Mouse (Mus musculus) intestine, postnatal 0 days (tissue): Measurements from ENCODE around the gene Actr5. TPM values are rescaled to one million over a fixed set of nuclear protein-coding genes. Genes with fewer than 3 reads are reported as not detected.

ENCODE experiments used
- ATAC-seq: fragments of 200-750 bp; cut with Nextera tagmentation; 2 replicates; pipeline ENCODE4 v1.8.0; 2017; ENCODE audit warnings: mild to moderate bottlenecking, moderate TSS enrichment, moderate library complexity
- H3K27ac ChIP-seq: fragments of 300-500 bp; sonication (generic); 2 replicates; pipeline ENCODE4 v1.5.1; 2014; ENCODE audit warnings: mild to moderate bottlenecking, low read depth, low read length, moderate library complexity
- H3K27me3 ChIP-seq: fragments of 300-500 bp; sonication (generic); replicated peaks from 2 replicates; pipeline ENCODE4 v1.6.1; 2014; ENCODE audit warnings: low read length, mixed read lengths; ENCODE audit not compliant: control insufficient read depth, insufficient read depth
- H3K36me3 ChIP-seq: fragments of 300-500 bp; sonication (generic); 2 replicates; pipeline ENCODE4 v1.6.1; 2014; ENCODE audit warnings: mild to moderate bottlenecking, moderate library complexity; ENCODE audit not compliant: control insufficient read depth, insufficient read depth
- H3K4me1 ChIP-seq: fragments of 300-500 bp; sonication (generic); replicated peaks from 2 replicates; pipeline ENCODE4 v1.6.1; 2014; ENCODE audit warnings: antibody characterized with exemption, low read length, mixed read lengths; ENCODE audit not compliant: control insufficient read depth, insufficient read depth
- H3K4me2 ChIP-seq: fragments of 300-500 bp; sonication (generic); replicated peaks from 2 replicates; pipeline ENCODE4 v1.6.1; 2014; ENCODE audit warnings: low read depth, mild to moderate bottlenecking, moderate library complexity
- H3K4me3 ChIP-seq: fragments of 300-500 bp; sonication (generic); 2 replicates; pipeline ENCODE4 v1.5.1; 2014; ENCODE audit warnings: low read depth, low read length
- H3K9ac ChIP-seq: fragments of 300-500 bp; sonication (generic); 2 replicates; pipeline ENCODE4 v1.6.1; 2014; ENCODE audit warnings: mild to moderate bottlenecking, low read depth, low read length
- H3K9me3 ChIP-seq: fragments of 300-500 bp; sonication (generic); 2 replicates; pipeline ENCODE4 v1.6.1; 2016; ENCODE audit warnings: mixed run types; ENCODE audit not compliant: control insufficient read depth
- CTCF ChIP-seq: sonication (generic); IDR thresholded peaks from 2 replicates; pipeline ENCODE4 v1.5.1; 2016; ENCODE audit warnings: low read depth, mild to moderate bottlenecking, control low read depth, antibody characterized with exemption, moderate library complexity
- WGBS: fragments of 180-500 bp; shearing (Covaris S2); extraction: QIAGEN DNeasy Blood & Tissue Kit; methylation state at CpG from one replicate; pipeline ENCODE4 v1.1.7; 2014; 5-methylcytosine and 5-hydroxymethylcytosine counted together
- polyA plus RNA-seq: library from polyadenylated mRNA; unstranded; fragments of >200 nt; fragmentation: Nextera tagmentation; extraction: Ambion mirVana; gene quantifications from 2 replicates; pipeline ENCODE4 v1.2.1, GENCODE M21; 2015

The Actr5 gene
- 3.7 and 5.3 TPM in 2 replicates for polyA plus RNA-seq

DNA sequence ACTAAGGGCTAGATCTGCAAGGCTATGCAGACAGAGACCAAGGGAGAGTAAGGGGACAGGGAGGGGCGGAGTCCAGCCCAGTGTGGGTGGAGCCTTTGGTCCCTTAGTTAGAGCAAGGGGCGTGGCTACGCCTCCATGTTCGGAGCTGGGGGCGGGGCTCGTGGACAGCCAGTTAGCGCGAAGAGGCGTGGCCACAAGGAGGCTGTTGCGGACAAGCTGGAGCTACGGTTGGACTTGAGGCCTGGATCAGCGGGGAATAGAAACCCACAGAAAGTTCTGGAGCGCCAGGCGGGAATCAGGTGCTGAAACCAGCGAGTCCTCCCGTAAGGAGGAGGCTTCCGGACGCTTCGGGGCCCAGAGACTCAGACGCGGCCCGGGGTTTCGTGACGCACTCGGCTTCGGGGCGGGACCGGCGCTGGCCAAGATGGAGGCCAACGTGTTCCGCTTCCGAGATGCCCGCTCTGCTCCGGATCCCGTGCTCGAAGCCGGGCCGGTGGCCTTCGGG is at the start of gene Actr5:
TSS of gene Actr5 (plus strand) at position 171 of the 505 bp plus-strand sequence.
- ATAC-seq, result peak; percentile 94
- peak within 1 kb of the TSS; percentile 87 for H3K9ac ChIP-seq
- under 1% methylated on average over 37 of the region's 39 CpGs for WGBS
- no peaks in the 10 kb centered on the region for H3K9me3 ChIP-seq
- TF ChIP-seq CTCF, result peak; percentile 14; the same call in 1 of the 2 replicates
- H3K4me1 ChIP-seq, result no peaks in the 10 kb centered on the region
- H3K27me3 ChIP-seq, result peaks cover 12% of the 10 kb centered on the region; the same call in 1 of the 2 replicates
- H3K4me2 ChIP-seq, result peak within 1 kb of the TSS; percentile 81
- peak within 1 kb of the TSS; percentile 99 for H3K4me3 ChIP-seq
- H3K36me3 ChIP-seq, result peaks cover 10% of the 10 kb centered on the region
- H3K27ac ChIP-seq, result peak within 1 kb of the TSS; percentile 91

- ATAC-seq, result no peak
- no peaks in the 10 kb centered on the region for H3K9me3 ChIP-seq
- H3K36me3 ChIP-seq, result no peaks in the 10 kb centered on the region
- H3K4me2 ChIP-seq, result no peak overlapping the region
- no peaks in the 10 kb centered on the region for H3K27me3 ChIP-seq
- no peak overlapping the region for H3K27ac ChIP-seq
- H3K9ac ChIP-seq, result no peak overlapping the region
- no peak for TF ChIP-seq CTCF
- H3K4me3 ChIP-seq, result no peak overlapping the region
- no peaks in the 10 kb centered on the region for H3K4me1 ChIP-seq
- WGBS, result 69% methylated on average over 4 of the region's 4 CpGs
Measured at GRCm38 (mm10) chr2:158579979-158580378, 44.7 kb upstream of the Actr5 start.

DNA sequence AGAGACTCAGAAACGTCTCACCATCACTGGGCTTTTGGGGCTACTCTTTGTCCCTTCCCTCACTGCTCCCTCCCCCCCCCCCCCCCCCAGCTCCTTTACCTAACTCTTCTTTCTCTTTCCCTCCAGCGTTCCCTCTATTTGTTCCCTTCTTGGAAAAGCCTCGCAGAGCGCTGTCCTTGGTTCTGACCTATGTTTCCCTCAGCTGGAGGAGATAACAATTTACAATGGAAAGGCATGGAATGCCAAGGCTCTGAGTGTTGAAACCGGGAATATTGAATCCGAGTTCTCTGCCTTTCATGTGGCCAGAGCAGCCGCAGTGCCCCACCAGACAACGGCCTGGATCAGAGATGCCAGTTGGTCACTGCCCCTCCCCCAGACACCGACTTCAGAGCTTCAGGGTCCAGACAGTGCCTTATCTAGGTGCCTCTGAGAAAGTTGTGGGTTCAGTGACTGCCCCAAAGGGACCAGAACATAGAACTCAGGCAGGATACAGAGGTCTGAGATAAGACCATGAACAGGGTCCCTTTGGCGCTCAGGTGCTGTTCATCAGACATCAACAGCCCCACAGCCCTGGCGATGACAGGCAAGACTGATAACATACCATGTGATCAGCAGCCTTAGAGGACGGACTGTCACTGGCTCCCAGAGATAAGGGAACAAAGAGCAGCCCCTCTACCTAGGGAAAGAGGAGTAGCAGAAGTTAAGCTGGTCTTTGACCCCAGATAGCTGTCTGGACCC is 39.9 kb upstream of the Actr5 start:
- Histone ChIP-seq H3K4me2 (no peak overlapping the region), H3K4me3 (no peak overlapping the region), H3K27ac (no peak overlapping the region), H3K27me3 (no peaks in the 10 kb centered on the region), H3K36me3 (no peaks in the 10 kb centered on the region), H3K9me3 (no peaks in the 10 kb centered on the region), H3K9ac (no peak overlapping the region), H3K4me1 (no peaks in the 10 kb centered on the region)
- 7% methylated on average over 12 of the region's 12 CpGs for WGBS
- no peak for TF ChIP-seq CTCF
- no peak for ATAC-seq

DNA sequence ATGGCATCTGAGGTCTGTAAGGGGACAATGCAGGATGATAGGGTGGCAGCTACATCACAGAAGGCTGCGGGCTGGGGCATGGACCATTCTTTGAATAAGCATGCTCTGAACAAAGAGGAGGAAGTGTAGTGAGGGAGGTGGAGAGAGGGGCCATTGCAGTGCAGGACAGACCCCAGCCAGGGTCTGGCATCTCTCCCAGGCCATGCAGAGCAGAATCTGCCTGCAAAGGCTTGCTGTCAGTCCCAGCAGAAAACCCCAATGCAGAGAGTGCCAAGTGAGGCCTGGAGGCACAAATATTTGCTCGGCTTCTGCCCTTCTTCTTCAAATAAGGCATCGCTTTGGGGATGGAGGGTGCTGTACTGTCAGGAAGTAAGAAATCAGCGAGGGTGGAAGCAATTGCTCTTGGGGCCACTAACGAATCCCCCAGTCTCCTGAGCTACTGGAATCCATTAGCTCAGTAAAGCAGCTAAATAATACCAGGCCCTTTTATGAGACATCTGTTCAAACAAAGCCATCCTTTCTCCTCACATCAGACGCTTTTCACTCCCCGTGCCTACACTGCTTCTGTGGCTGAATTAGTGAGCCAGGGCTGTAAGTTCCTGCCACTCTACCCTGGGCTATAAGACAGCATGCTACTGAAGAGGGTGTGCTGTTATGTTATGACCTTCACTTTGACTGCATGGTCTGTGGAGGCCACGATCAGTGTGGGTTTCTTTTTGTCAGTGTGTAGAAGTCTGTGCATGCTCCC is 36.0 kb upstream of the Actr5 start:
- WGBS, result 49% methylated on average over 8 of the region's 8 CpGs
- Histone ChIP-seq H3K4me3 (no peak overlapping the region), H3K27me3 (no peaks in the 10 kb centered on the region), H3K9ac (no peak overlapping the region), H3K27ac (no peak overlapping the region), H3K4me2 (no peak overlapping the region), H3K36me3 (no peaks in the 10 kb centered on the region), H3K4me1 (no peaks in the 10 kb centered on the region), H3K9me3 (no peaks in the 10 kb centered on the region)
- no peak for TF ChIP-seq CTCF
- no peak for ATAC-seq

DNA sequence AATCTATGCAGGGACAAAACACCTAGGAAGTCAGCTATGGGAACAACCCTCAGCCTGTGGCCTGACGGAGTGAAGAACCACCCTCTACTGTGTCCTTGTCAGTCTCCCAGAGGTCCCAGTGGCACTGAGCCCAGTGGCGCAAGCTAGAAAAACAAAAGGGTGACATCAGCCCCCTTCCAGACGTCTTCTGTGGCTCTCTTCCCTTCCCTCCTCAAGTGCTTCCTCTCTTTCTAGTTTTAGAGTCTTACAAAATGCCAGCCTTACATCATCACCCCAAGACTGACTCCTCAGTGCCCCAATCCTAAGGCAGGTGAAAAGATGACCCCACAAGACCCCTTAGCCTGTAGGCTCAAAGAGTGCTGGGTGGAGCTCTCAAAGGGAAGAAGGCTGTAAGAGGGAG is 34.2 kb upstream of the Actr5 start:
- no peaks in the 10 kb centered on the region for H3K9me3 ChIP-seq
- H3K27ac ChIP-seq, result no peak overlapping the region
- no peak for TF ChIP-seq CTCF
- H3K27me3 ChIP-seq, result peaks cover 5% of the 10 kb centered on the region; the same call in 1 of the 2 replicates
- H3K9ac ChIP-seq, result no peak overlapping the region
- no peak overlapping the region for H3K4me3 ChIP-seq
- no peak overlapping the region for H3K4me2 ChIP-seq
- WGBS, result 50% methylated on average over 3 of the region's 3 CpGs
- no peaks in the 10 kb centered on the region for H3K36me3 ChIP-seq
- no peak for ATAC-seq
- no peaks in the 10 kb centered on the region for H3K4me1 ChIP-seq

- ATAC-seq, result no peak
- 55% methylated on average over 5 of the region's 5 CpGs for WGBS
Measured at GRCm38 (mm10) chr2:158591286-158591685, 33.4 kb upstream of the Actr5 start.

More at GRCm38 (mm10) chr2:158591286-158591685, 33.4 kb upstream of the Actr5 start:
- Histone ChIP-seq H3K36me3 (no peaks in the 10 kb centered on the region), H3K4me3 (no peak overlapping the region), H3K9ac (no peak overlapping the region), H3K27ac (no peak overlapping the region), H3K27me3 (peaks cover 8% of the 10 kb centered on the region; the same call in 1 of the 2 replicates), H3K9me3 (no peaks in the 10 kb centered on the region), H3K4me2 (no peak overlapping the region), H3K4me1 (no peaks in the 10 kb centered on the region)
- no peak for TF ChIP-seq CTCF
